Mouse (Mus musculus) brown adipose tissue, adult 24 weeks (tissue): Measurements from ENCODE around the gene Rab11fip4. TPM values are rescaled to one million over a fixed set of nuclear protein-coding genes. Genes with fewer than 3 reads are reported as not detected.
"Not testable (repeated sequence)": the region's sequence is repeated elsewhere in the genome, so short reads cannot be mapped to it uniquely, and the experiment has no call there.

ENCODE experiments used
- H3K27ac ChIP-seq: fragments of 200-500 bp; replicated peaks from 2 replicates; pipeline ENCODE4 v1.5.1; 2012; ENCODE audit warnings: low read depth, mild to moderate bottlenecking, low read length
- H3K4me1 ChIP-seq: fragments of 200-500 bp; 2 replicates; pipeline ENCODE4 v1.6.1; 2012; ENCODE audit warnings: low read length, mixed read lengths; ENCODE audit not compliant: control insufficient read depth, insufficient read depth, insufficient read length
- H3K4me3 ChIP-seq: fragments of 200-500 bp; 2 replicates; pipeline ENCODE4 v1.5.1; 2012; ENCODE audit warnings: low read depth, mild to moderate bottlenecking, low read length, moderate library complexity; ENCODE audit not compliant: insufficient read depth
- polyA plus RNA-seq: library from polyadenylated mRNA; stranded (reverse); fragments of >200 nt; gene quantifications from 2 replicates; pipeline ENCODE4 v1.2.4, GENCODE M21; 2012; ENCODE audit not compliant: missing spikeins, insufficient read depth, insufficient read length

Rab11fip4 gene
- polyA plus RNA-seq, 1 experiment, result 3.1 TPM

- Histone ChIP-seq H3K4me1 (peaks cover 6% of the 10 kb centered on the region), H3K4me3 (no peak overlapping the region), H3K27ac (no peak overlapping the region)
Measured at GRCm38 (mm10) chr11:79698071-79698470, 107.1 kb downstream of the Rab11fip4 start.

- H3K27ac ChIP-seq, H3K4me1 ChIP-seq, H3K4me3 ChIP-seq: not testable (repeated sequence)
Measured at GRCm38 (mm10) chr11:79698542-79698941, 107.5 kb downstream of the Rab11fip4 start.

DNA sequence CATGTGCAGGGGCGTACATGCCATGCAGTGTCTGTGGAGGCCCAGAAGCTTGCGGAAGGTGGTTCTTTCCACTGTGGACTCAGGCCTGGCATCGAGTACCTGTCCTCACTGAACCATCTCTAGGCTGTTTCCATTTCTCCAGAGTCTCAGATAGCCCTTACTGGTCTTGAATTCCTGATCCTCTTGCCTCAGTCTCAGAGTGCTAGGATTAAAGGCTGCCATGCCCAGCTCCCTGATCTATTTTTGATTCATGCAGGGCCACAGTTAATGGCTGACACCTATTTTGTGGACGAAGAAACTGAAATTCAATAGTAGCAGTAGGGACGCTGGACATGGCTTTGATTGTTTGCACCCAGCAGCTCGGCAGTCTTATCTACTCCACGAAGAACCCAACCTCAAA, 110.5 kb downstream of the Rab11fip4 start:
- H3K27ac ChIP-seq, result no peak overlapping the region
- no peak overlapping the region for H3K4me3 ChIP-seq
- H3K4me1 ChIP-seq, result peaks cover 6% of the 10 kb centered on the region

DNA sequence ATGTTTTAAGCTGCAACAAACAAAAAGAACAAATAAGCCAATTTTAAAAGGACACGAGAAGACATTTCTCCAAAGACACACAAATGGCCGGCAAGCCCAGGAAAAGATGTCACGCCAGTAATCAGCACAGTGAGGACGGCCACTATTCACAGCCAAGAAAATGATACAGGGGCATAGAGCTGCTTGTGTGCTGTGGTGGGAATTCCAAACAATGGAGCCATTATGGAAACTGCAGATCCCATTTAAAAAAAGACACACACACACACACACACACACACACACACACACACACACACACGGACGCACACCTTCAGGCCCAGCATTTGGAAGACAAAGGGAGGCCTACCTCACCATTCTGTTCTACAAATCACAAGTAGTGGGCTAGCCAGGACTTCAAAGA, 111.1 kb downstream of the Rab11fip4 start:
- no peak overlapping the region for H3K27ac ChIP-seq
- peaks cover 6% of the 10 kb centered on the region for H3K4me1 ChIP-seq
- no peak overlapping the region for H3K4me3 ChIP-seq

- Histone ChIP-seq H3K4me3 (peak overlapping the region; percentile 69), H3K27ac (0 out of 2 replicates have a peak overlapping the region, but pooled peaks have one; percentile 15), H3K4me1 (peaks cover 6% of the 10 kb centered on the region; the same call in 1 of the 2 replicates)
Measured at GRCm38 (mm10) chr11:79703452-79703851, 112.4 kb downstream of the Rab11fip4 start.

GRCm38 (mm10) chr11:79703885-79704291, 112.9 kb downstream of the Rab11fip4 start:
- Histone ChIP-seq H3K4me1 (peaks cover 6% of the 10 kb centered on the region; the same call in 1 of the 2 replicates), H3K27ac (peak overlapping the region; percentile 83), H3K4me3 (peak overlapping the region; percentile 69)

DNA sequence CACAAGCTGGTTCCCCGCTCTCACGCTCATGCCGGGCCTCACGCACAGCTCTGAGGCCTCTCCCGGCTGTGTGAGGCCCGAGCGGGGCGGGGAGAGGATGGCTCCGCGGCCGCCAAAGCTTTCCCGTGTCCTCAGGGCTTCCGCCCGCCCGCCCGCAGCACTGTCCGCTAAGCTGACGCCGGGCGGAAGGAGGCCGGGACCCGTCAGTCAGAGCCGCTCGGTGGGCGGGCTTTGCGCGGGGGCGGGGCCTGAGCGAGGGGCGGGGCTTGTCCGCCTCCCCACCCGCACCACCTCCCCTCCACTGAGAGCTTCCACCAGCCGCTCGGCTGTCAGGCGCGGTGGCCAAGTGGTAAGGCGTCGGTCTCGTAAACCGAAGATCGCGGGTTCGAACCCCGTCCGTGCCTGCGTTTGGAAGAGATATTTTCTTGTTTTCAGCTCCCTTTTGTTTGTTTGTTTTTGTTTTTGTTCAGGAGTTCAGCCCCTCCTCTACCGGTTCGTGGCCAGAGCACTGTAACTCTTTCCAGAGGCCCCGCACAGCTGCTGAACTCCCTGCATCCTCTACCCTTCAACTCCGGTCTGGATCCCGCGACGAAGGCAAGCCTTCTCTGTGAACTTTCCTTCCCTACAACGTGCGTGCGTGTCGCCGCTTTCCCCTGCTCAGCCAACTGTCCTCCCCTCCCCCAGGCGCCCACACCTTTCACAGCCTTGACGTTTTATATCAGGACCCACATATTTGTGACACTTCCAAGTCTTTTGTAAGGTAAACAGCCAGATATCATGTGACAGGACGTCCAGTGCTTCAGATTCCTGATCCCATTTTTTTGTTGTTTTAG, 113.5 kb downstream of the Rab11fip4 start:
- H3K27ac ChIP-seq, result peak overlapping the region; percentile 83
- peak overlapping the region; percentile 69 for H3K4me3 ChIP-seq

GRCm38 (mm10) chr11:79707084-79707483, 116.1 kb downstream of the Rab11fip4 start:
- H3K4me3 ChIP-seq, result no peak overlapping the region
- peaks cover 6% of the 10 kb centered on the region; the same call in 1 of the 2 replicates for H3K4me1 ChIP-seq
- H3K27ac ChIP-seq, result no peak overlapping the region

More for the DNA sequence above, 113.5 kb downstream of the Rab11fip4 start:
- H3K4me1 ChIP-seq, result peaks cover 6% of the 10 kb centered on the region; the same call in 1 of the 2 replicates

- H3K4me1 ChIP-seq, result 0 out of 2 replicates have a peak, but pooled peaks cover 3% of the 10 kb centered on the region
- peak overlapping the region; percentile 78 for H3K4me3 ChIP-seq
- H3K27ac ChIP-seq, result peak overlapping the region; percentile 92
Measured at GRCm38 (mm10) chr11:79710868-79711765, 120.1 kb downstream of the Rab11fip4 start.

DNA sequence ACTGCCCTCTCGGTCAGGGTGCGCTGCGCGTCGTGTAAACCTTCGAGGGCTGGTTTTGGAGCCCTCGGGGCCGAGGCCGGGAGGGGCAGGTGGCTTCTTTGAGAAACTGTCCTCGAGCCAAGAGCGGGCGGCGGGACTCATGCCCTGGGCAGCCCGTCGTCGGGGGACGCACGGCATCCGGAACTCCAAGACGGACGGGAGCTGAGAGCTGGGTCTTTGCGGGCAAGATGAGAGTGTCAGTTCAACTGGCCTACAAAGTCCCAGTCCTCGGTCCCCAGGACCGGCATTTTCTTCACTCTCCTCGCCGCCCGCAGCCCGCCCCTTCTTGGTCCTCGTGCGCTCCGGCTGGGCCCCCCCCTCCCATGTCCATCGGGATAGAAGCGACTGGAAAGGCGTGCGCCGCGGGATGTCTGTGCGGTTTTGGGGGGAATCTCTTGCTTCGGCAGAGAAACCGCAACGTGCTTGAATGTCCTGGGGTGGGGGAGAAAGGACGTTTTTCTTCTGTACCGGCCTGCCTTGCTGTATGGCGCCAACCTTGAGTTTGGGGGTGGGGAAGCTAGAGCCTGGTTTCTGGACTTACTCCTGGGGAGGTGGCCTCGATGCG, 120.9 kb downstream of the Rab11fip4 start:
- peak overlapping the region; percentile 92 for H3K27ac ChIP-seq
- H3K4me3 ChIP-seq, result peak overlapping the region; percentile 78
- peaks cover 6% of the 10 kb centered on the region; the same call in 1 of the 2 replicates for H3K4me1 ChIP-seq

- Histone ChIP-seq H3K4me3 (peak overlapping the region; percentile 78), H3K27ac (peak overlapping the region; percentile 92), H3K4me1 (peaks cover 7% of the 10 kb centered on the region; the same call in 1 of the 2 replicates)
Measured at GRCm38 (mm10) chr11:79713184-79713583, 122.2 kb downstream of the Rab11fip4 start.

DNA sequence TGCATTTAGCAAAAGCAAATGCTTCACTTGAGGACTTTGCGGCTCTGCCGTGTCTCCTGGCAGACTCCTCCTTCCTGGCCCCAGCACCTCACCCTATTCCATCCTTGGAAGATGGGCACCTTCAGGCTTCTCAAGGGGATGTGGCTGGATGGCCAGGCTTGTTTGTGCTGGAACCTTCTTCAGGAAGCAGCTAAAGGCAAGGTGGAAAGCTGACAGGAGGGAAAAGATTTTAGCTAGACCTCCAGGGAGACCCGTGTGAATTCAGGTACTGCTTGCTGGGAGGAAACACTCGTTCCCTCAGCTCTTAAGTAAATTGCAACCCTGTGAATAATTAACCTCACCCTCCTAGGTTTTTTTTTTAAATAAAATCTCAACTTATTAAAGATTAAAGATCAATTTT, 122.7 kb downstream of the Rab11fip4 start:
- Histone ChIP-seq H3K27ac (peak overlapping the region; percentile 92), H3K4me3 (peak overlapping the region; percentile 78), H3K4me1 (peaks cover 7% of the 10 kb centered on the region; the same call in 1 of the 2 replicates)

DNA sequence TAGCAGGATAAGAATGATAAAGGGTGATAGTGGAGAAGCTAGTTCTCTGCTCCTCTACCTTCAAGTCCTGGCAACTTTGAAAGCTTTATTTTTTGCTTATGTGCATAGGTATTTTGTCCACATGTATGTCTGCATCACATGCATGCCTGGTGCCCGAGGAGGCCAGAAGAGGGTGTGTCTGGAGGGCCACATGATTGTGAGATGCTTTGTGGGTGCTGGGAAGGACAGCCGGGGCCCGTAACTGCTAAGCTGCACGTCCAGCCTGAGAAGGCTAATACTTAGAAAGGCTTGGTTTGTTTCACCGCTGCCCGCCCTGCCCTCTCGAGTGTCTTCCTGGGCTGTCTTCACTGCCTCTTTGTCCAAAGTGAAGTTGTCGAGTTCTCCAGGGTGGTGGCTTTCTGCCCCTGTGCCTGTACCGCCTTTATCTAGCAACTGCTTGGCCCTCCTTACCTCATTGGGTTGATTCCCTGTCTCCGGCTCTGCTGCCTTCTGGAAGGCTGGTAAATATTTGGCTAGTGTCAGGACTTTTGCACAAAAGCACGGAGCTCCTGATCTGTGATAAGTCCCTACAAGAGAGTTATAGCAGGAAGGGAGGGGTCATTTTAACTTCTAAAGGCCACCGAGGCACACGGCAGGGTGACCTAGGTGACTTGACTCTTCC, 123.2 kb downstream of the Rab11fip4 start:
- Histone ChIP-seq H3K4me1 (peaks cover 7% of the 10 kb centered on the region; the same call in 1 of the 2 replicates), H3K27ac (peak overlapping the region; percentile 87), H3K4me3 (peak overlapping the region; percentile 61)

DNA sequence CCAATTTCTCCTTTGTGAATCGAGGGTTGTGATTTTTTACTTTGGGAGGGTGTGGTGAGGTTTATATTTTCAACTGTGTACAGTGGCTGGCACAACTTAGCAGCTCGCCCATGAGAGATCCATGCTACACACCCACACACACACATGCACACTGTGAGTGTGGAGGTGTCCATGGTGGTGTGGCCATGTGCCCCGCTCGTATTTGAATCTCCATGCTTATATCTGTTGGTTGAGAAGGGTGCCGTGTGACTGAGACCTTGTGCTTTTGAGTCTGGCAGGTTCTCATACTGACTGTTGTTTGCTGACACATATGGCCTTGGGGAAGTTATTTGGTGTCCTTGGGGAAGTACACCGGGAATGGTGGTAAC, 123.7 kb downstream of the Rab11fip4 start:
- H3K4me3 ChIP-seq, result peak overlapping the region; percentile 61
- peaks cover 7% of the 10 kb centered on the region; the same call in 1 of the 2 replicates for H3K4me1 ChIP-seq
- H3K27ac ChIP-seq, result peak overlapping the region; percentile 87
